Mouse (Mus musculus): ENCODE measurements around the gene Rab38. TPM values are rescaled to one million over a fixed set of nuclear protein-coding genes. Genes with fewer than 3 reads are reported as not detected.

Rab38 gene
- polyA plus RNA-seq, 1 experiment from 2014 or later = 4.7 TPM

Other genes starting within 250 kb of the Rab38 start
- gene Ctsc, start 152.2 kb upstream of the Rab38 start, polyA plus RNA-seq (2014; fragmentation: Nextera tagmentation; extraction: Ambion mirVana) = 31.5 and 32.3 TPM in 2 replicates